Mouse (Mus musculus) midbrain, embryonic 12.5 days (tissue): ENCODE measurements around the gene Il12rb2. TPM values are rescaled to one million over a fixed set of nuclear protein-coding genes. Genes with fewer than 3 reads are reported as not detected.

Experiments
- ATAC-seq: fragments of 200-750 bp; cut with Nextera tagmentation; 2 replicates; pipeline ENCODE4 v1.8.0; 2017; ENCODE audit warnings: low read depth, moderate TSS enrichment, moderate library complexity; ENCODE audit not compliant: low FRiP score
- H3K27ac ChIP-seq: fragments of 300-500 bp; sonication (generic); replicated peaks from 2 replicates; pipeline ENCODE4 v1.5.1; 2016; ENCODE audit warnings: mild to moderate bottlenecking
- H3K27me3 ChIP-seq: fragments of 300-500 bp; sonication (generic); 2 replicates; pipeline ENCODE4 v1.6.1; 2016; ENCODE audit warnings: mild to moderate bottlenecking
- H3K36me3 ChIP-seq: fragments of 300-500 bp; sonication (generic); 2 replicates; pipeline ENCODE4 v1.6.1; 2016
- H3K4me1 ChIP-seq: fragments of 300-500 bp; sonication (generic); 2 replicates; pipeline ENCODE4 v1.6.1; 2016
- H3K4me2 ChIP-seq: fragments of 300-500 bp; sonication (generic); replicated peaks from 2 replicates; pipeline ENCODE4 v1.6.1; 2016; ENCODE audit warnings: mild to moderate bottlenecking, moderate library complexity
- H3K4me3 ChIP-seq: fragments of 300-500 bp; sonication (generic); 2 replicates; pipeline ENCODE4 v1.5.1; 2016; ENCODE audit warnings: mild to moderate bottlenecking
- H3K9ac ChIP-seq: fragments of 300-500 bp; sonication (generic); replicated peaks from 2 replicates; pipeline ENCODE4 v1.6.1; 2016; ENCODE audit warnings: mild to moderate bottlenecking, moderate library complexity
- H3K9me3 ChIP-seq: fragments of 300-500 bp; sonication (generic); 2 replicates; pipeline ENCODE4 v1.6.1; 2016; ENCODE audit warnings: mild to moderate bottlenecking
- WGBS: fragments of 180-500 bp; shearing (Covaris S2); methylation state at CpG from one replicate; pipeline ENCODE4 v1.1.7; 2016; 5-methylcytosine and 5-hydroxymethylcytosine counted together
- polyA plus RNA-seq: library from polyadenylated mRNA; unstranded; fragments of >200 nt; fragmentation: Nextera tagmentation; extraction: Ambion mirVana; gene quantifications from 2 replicates; pipeline ENCODE4 v1.2.1, GENCODE M21; 2016

Gene Il12rb2
- polyA plus RNA-seq, 1 experiment from 2014 or later, result not detected

GRCm38 (mm10) chr6:67282897-67283296 lies 93.1 kb downstream of the Il12rb2 start:
- 97% methylated on average over 1 of the region's 1 CpGs for WGBS
- no peak for ATAC-seq
- Histone ChIP-seq H3K4me1 (no peaks in the 10 kb centered on the region), H3K36me3 (peaks cover 38% of the 10 kb centered on the region), H3K27ac (no peak overlapping the region), H3K27me3 (no peaks in the 10 kb centered on the region), H3K4me2 (no peak overlapping the region), H3K9me3 (no peaks in the 10 kb centered on the region), H3K9ac (no peak overlapping the region), H3K4me3 (no peak overlapping the region)

- Histone ChIP-seq H3K36me3 (peaks cover 43% of the 10 kb centered on the region), H3K4me1 (no peaks in the 10 kb centered on the region), H3K27ac (no peak overlapping the region), H3K4me2 (no peak overlapping the region), H3K4me3 (no peak overlapping the region), H3K27me3 (no peaks in the 10 kb centered on the region), H3K9ac (no peak overlapping the region), H3K9me3 (no peaks in the 10 kb centered on the region)
- no peak for ATAC-seq
- 87% methylated on average over 9 of the region's 9 CpGs for WGBS
Measured at GRCm38 (mm10) chr6:67281614-67282197, 94.3 kb downstream of the Il12rb2 start.

GRCm38 (mm10) chr6:67277944-67278343 lies 98.0 kb downstream of the Il12rb2 start:
- Histone ChIP-seq H3K4me1 (no peaks in the 10 kb centered on the region), H3K9ac (no peak overlapping the region), H3K4me3 (no peak overlapping the region), H3K27ac (no peak overlapping the region), H3K36me3 (peaks cover 56% of the 10 kb centered on the region), H3K27me3 (no peaks in the 10 kb centered on the region), H3K4me2 (no peak overlapping the region), H3K9me3 (no peaks in the 10 kb centered on the region)
- 89% methylated on average over 5 of the region's 5 CpGs for WGBS
- no peak for ATAC-seq

GRCm38 (mm10) chr6:67269459-67269858 lies 106.5 kb downstream of the Il12rb2 start:
- no peaks in the 10 kb centered on the region for H3K27me3 ChIP-seq
- no peak overlapping the region for H3K27ac ChIP-seq
- peaks cover 6% of the 10 kb centered on the region; the same call in 1 of the 2 replicates for H3K4me1 ChIP-seq
- H3K4me2 ChIP-seq, result peak overlapping the region; percentile 71
- H3K36me3 ChIP-seq, result peaks cover 23% of the 10 kb centered on the region
- no peak for ATAC-seq
- H3K9me3 ChIP-seq, result no peaks in the 10 kb centered on the region
- 0 out of 2 replicates have a peak overlapping the region, but pooled peaks have one; percentile 20 for H3K9ac ChIP-seq
- 52% methylated on average over 2 of the region's 2 CpGs for WGBS
- peak overlapping the region; percentile 92 for H3K4me3 ChIP-seq

GRCm38 (mm10) chr6:67268983-67269382 lies 107.0 kb downstream of the Il12rb2 start:
- H3K27ac ChIP-seq, result no peak overlapping the region
- no peaks in the 10 kb centered on the region for H3K9me3 ChIP-seq
- no peaks in the 10 kb centered on the region for H3K27me3 ChIP-seq
- peaks cover 6% of the 10 kb centered on the region; the same call in 1 of the 2 replicates for H3K4me1 ChIP-seq
- peak overlapping the region; percentile 92 for H3K4me3 ChIP-seq
- peaks cover 19% of the 10 kb centered on the region for H3K36me3 ChIP-seq
- peak overlapping the region; percentile 71 for H3K4me2 ChIP-seq
- 16% methylated on average over 1 of the region's 1 CpGs for WGBS
- H3K9ac ChIP-seq, result no peak overlapping the region
- ATAC-seq, result no peak

GRCm38 (mm10) chr6:67268245-67268612 lies 107.8 kb downstream of the Il12rb2 start:
- Histone ChIP-seq H3K4me3 (peak overlapping the region; percentile 92), H3K4me1 (peaks cover 6% of the 10 kb centered on the region; the same call in 1 of the 2 replicates), H3K4me2 (peak overlapping the region; percentile 71), H3K36me3 (peaks cover 12% of the 10 kb centered on the region), H3K9me3 (no peaks in the 10 kb centered on the region), H3K27ac (no peak overlapping the region), H3K9ac (peak overlapping the region; percentile 99), H3K27me3 (no peaks in the 10 kb centered on the region)
- no peak for ATAC-seq
- 1% methylated on average over 2 of the region's 2 CpGs for WGBS

GRCm38 (mm10) chr6:67267408-67268244 lies 108.4 kb downstream of the Il12rb2 start:
- Histone ChIP-seq H3K4me2 (peak overlapping the region; percentile 71), H3K27me3 (no peaks in the 10 kb centered on the region), H3K27ac (peak overlapping the region; percentile 91), H3K9ac (peak overlapping the region; percentile 99), H3K36me3 (peaks cover 8% of the 10 kb centered on the region), H3K4me3 (peak overlapping the region; percentile 92), H3K9me3 (no peaks in the 10 kb centered on the region), H3K4me1 (peaks cover 6% of the 10 kb centered on the region; the same call in 1 of the 2 replicates)
- peak; percentile 41 for ATAC-seq
- under 1% methylated on average over 65 of the region's 65 CpGs for WGBS

GRCm38 (mm10) chr6:67266664-67267407 lies 109.2 kb downstream of the Il12rb2 start:
- peaks cover 6% of the 10 kb centered on the region; the same call in 1 of the 2 replicates for H3K4me1 ChIP-seq
- H3K27ac ChIP-seq, result peak overlapping the region; percentile 91
- peak overlapping the region; percentile 80 for H3K4me2 ChIP-seq
- H3K9me3 ChIP-seq, result no peaks in the 10 kb centered on the region
- ATAC-seq, result peak; percentile 99
- WGBS, result under 1% methylated on average over 68 of the region's 68 CpGs
- peak overlapping the region; percentile 99 for H3K9ac ChIP-seq
- no peaks in the 10 kb centered on the region for H3K27me3 ChIP-seq
- H3K4me3 ChIP-seq, result peak overlapping the region; percentile 92
- peaks cover 5% of the 10 kb centered on the region for H3K36me3 ChIP-seq

- Histone ChIP-seq H3K4me2 (peak overlapping the region; percentile 80), H3K4me3 (peak overlapping the region; percentile 92), H3K9ac (peak overlapping the region; percentile 57), H3K27ac (peak overlapping the region; percentile 39; the same call in 1 of the 2 replicates), H3K36me3 (no peaks in the 10 kb centered on the region), H3K4me1 (peaks cover 6% of the 10 kb centered on the region; the same call in 1 of the 2 replicates), H3K27me3 (no peaks in the 10 kb centered on the region), H3K9me3 (no peaks in the 10 kb centered on the region)
- peak; percentile 75; the same call in 1 of the 2 replicates for ATAC-seq
- WGBS, result under 1% methylated on average over 23 of the region's 23 CpGs
Measured at GRCm38 (mm10) chr6:67266159-67266657, 109.8 kb downstream of the Il12rb2 start.

GRCm38 (mm10) chr6:67264935-67265334 lies 111.1 kb downstream of the Il12rb2 start:
- peaks cover 4% of the 10 kb centered on the region; the same call in 1 of the 2 replicates for H3K4me1 ChIP-seq
- 90% methylated on average over 7 of the region's 7 CpGs for WGBS
- no peaks in the 10 kb centered on the region for H3K36me3 ChIP-seq
- H3K9me3 ChIP-seq, result no peaks in the 10 kb centered on the region
- no peak overlapping the region for H3K4me3 ChIP-seq
- no peak overlapping the region for H3K9ac ChIP-seq
- no peak overlapping the region for H3K27ac ChIP-seq
- H3K27me3 ChIP-seq, result no peaks in the 10 kb centered on the region
- no peak overlapping the region for H3K4me2 ChIP-seq
- ATAC-seq, result no peak

- Histone ChIP-seq H3K4me3 (no peak overlapping the region), H3K4me1 (no peaks in the 10 kb centered on the region), H3K27ac (no peak overlapping the region), H3K9me3 (no peaks in the 10 kb centered on the region), H3K27me3 (no peaks in the 10 kb centered on the region), H3K36me3 (no peaks in the 10 kb centered on the region), H3K9ac (no peak overlapping the region), H3K4me2 (no peak overlapping the region)
- WGBS, result 90% methylated on average over 4 of the region's 4 CpGs
- no peak for ATAC-seq
Measured at GRCm38 (mm10) chr6:67251095-67251494, 124.9 kb downstream of the Il12rb2 start.
